Mouse (Mus musculus) central nervous system, embryonic 18 days (tissue): ENCODE results near the gene Nek8. TPM values are rescaled to one million over a fixed set of nuclear protein-coding genes. Genes with fewer than 3 reads are reported as not detected.

Experiments used
- polyA plus RNA-seq: library from polyadenylated mRNA; depleted of rRNA; stranded (reverse); fragments of >200 nt; gene quantifications from 2 replicates; pipeline ENCODE4 v1.2.3, GENCODE M21; 2012; rRNA removed

The Nek8 gene
- polyA plus RNA-seq = 9.7 and 10.5 TPM in 2 replicates

DNA sequence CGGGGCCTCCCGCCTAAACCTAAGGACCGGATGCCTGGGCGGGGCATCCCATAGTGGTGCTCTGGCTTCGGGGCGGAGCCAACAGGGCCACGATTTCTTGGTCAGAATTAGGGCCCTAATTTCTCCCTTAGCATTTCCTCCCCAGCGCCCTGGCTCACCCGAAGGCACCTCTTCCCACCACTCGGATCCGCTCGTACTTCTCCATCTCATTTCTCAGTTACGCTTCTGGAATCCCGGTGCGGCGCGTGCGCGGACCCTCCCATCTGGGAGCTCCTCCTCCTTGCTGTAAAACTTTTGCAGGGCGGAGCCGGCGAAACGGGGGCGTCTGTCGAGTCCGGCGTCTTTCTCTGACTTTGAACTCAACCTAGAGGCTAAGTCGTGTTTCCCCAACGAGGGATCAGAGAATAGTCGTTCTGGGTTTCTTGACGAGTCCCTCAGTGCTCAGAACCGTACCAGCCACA lies at the start of gene Nek8, which contains the start of gene Tlcd1:
Gene Nek8, minus strand, starts transcription at position 274 of the 461 bp plus-strand sequence.
Gene Tlcd1, plus strand, starts transcription at position 310 of the 461 bp plus-strand sequence.

DNA sequence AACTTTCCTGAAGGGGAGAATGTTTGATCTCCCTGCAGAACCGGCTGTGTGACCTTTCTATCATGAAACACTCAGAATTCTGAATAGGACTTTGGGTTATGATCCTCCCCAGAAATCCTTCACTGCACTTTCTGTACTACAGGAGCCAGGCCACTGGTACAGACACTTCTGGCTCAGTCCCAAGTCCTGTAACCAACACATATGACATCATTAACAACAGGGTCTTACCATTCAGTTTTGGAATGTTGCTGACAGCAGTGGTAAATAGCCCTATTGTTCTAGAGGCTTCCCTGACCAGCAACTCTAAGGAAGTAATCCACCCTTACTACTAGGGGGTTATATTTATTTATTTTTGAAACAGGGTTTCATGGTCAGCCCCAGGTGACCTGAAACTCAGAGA lies 16.6 kb upstream of the Nek8 start, which contains the start of gene Proca1:
Gene Proca1, plus strand, starts transcription at position 280 of the 400 bp plus-strand sequence.

DNA sequence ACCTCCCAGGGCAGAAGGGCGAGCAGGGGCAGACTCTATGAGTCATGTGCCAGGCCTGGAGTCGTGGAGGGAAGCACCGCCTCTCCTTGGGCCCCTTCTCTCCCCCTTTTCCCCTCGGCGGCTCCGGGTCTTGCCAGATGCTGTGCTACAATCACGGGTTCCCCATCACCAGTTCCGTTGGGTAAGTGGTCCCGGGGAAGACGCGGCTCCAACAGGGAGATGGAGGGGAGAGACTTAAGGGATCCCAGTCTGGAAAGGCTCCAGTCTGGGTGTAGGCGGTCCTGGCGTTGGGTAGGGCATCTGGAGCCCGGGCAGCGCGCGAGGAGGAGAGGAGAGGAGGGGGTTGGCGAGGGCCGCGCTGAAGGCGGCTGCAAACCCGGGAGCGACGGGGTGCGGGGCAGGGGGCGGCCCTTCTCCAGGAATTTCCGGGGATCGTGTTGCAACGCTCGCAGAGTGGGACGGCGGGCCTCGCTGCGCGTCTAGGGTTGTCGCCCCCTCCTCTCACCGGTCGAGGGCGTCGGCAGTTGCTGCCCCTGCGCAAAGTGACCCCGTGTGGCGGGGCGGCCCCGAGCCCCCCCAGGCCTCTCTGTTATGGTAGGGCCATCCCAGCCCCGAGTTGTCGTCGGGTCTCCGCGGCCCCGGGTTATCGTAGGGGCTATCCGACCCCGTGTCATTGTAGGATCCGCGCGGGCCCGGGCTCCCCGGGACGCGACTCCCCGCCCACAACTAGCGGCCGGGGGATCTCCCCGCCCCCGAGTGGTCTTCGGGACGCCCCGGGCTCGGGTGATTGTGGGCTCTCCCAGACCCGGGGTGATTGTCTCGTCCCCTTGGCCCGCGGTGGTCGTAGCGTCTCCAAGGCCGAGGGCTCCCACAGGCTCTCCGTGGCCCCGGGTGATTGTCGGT lies 12.1 kb upstream of the Nek8 start, which contains the start of gene Rab34:
Gene Rab34, plus strand, starts transcription at position 100 of the 903 bp plus-strand sequence.

DNA sequence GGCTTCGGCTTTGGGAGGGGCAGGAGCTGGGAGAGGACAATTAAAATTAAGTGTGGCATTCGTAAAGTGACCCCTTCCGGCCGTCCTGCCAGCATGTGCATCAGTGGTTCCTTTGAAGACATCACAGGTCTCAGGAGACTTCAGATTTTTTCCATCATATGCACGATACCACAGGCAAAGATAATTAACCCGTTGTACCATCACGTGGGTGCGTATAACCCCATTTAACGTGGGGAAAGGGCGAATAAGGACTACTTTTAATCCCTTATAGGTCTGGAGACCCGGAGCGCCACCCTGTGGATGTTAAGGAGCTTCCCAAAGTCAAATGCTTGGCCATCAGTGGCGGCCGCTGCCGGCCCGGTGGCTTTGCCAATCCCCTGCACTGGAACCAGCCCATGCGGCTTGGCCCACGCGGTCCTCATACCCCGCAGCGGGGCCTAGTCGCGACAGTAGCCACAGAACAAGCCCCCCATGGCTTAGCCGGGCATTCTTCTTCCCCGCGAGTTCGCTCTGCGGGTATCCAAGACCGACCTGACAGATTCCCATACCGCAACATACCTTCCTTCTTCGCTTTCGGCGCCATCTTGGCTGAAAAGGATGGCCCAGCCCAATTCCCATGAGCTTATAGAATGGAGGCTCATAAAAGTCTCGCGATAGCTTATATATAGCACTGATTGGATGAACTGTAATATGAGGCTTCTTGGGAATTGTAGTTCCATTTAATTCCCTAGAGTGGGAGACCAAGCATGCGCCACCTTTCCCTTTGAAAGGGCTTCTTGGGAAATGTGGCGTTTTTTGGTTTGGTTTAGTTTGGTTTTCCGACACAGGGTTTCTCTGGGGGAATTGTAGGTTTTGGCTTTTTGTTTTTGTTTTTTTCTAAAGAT lies 6.7 kb upstream of the Nek8 start, which contains the start of gene Rpl23a:
Gene Rpl23a, minus strand, starts transcription at position 624 of the 884 bp plus-strand sequence.

DNA sequence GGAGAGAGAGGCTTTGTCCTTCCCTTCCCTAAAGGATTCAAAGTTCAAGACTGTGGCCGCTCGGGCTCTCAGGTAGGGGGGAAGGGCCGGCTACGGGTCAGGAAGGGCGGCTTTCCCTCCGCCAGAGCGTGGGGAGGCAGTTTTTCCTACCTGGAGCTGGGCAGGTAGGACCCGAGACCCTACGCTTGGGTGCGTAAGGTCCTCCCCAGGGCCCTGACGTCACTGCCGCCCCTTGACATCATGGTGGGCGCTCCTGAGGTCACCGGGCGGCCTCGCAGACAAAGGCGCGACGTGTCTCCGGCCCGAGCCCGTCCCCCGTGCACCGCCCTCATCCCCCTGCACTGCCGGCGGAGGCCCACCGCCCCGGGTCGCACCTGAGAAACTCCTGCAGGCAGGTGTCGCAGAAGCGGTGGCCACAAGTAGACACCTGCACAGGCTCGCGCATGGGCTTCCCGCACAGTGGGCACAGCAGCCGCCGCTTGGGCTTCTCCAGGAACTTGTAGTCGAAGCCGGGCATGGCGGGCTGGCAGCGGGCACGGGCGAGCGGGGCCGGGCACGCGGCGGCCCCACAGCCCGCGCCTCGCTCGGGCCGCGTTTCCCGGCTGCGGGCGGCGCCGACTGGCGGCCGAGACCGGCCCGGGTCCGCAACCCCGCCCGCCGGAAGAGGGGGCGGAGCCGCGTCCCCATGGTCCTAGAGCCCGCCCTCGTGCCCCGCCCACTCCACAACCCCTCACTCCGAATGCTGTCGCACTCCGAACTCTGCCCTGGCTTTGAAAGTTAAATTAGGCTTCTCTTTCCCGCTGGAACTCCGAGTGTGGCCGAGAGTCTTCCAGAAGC lies 11.3 kb downstream of the Nek8 start, which contains the start of gene Traf4:
Gene Traf4, minus strand, starts transcription at position 666 of the 837 bp plus-strand sequence.

Other genes starting within 250 kb of the Nek8 start
- gene Sez6, start 245.9 kb downstream of the Nek8 start, polyA plus RNA-seq = 138 and 161 TPM in 2 replicates
- gene Phf12, start 193.9 kb downstream of the Nek8 start, polyA plus RNA-seq = 48.9 and 50.9 TPM in 2 replicates
- gene Dhrs13, start 144.4 kb downstream of the Nek8 start, polyA plus RNA-seq = 33.6 and 35.9 TPM in 2 replicates
- 123 TPM in 2 replicates for gene Flot2, start 138.7 kb downstream of the Nek8 start, polyA plus RNA-seq
- 29.6 and 30.0 TPM in 2 replicates for gene Eral1, start 96.3 kb downstream of the Nek8 start, polyA plus RNA-seq
- gene Fam222b, start 82.0 kb downstream of the Nek8 start, polyA plus RNA-seq = 13.8 and 15.8 TPM in 2 replicates
- 141 and 143 TPM in 2 replicates for gene Traf4, start 11.1 kb downstream of the Nek8 start, polyA plus RNA-seq
- gene Tlcd1, start within 50 bp of the Nek8 start, polyA plus RNA-seq = 25.7 and 26.5 TPM in 2 replicates
- gene Rpl23a, start 6.9 kb upstream of the Nek8 start, polyA plus RNA-seq = 2,315 and 2,382 TPM in 2 replicates
- 96.9 and 97.7 TPM in 2 replicates for gene Rab34, start 11.8 kb upstream of the Nek8 start, polyA plus RNA-seq
- gene Proca1, start 16.7 kb upstream of the Nek8 start, polyA plus RNA-seq = 1.9 and 2.1 TPM in 2 replicates
- gene Sdf2, start 69.1 kb upstream of the Nek8 start, polyA plus RNA-seq = 126 and 141 TPM in 2 replicates
- gene Supt6, start 69.3 kb upstream of the Nek8 start, polyA plus RNA-seq = 18.7 and 22.1 TPM in 2 replicates
- gene 2610507B11Rik, start 85.1 kb upstream of the Nek8 start, polyA plus RNA-seq = 57.1 and 65.9 TPM in 2 replicates
- 0.26 and 0.44 TPM in 2 replicates for gene BC030499, start 114.2 kb upstream of the Nek8 start, polyA plus RNA-seq
- gene Spag5, start 124.9 kb upstream of the Nek8 start, polyA plus RNA-seq = 12.0 and 13.5 TPM in 2 replicates
- gene Aldoc, start 146.3 kb upstream of the Nek8 start, polyA plus RNA-seq = 166 and 179 TPM in 2 replicates
- 56.9 and 57.1 TPM in 2 replicates for gene Pigs, start 151.7 kb upstream of the Nek8 start, polyA plus RNA-seq
- 138 and 147 TPM in 2 replicates for gene Unc119, start 166.8 kb upstream of the Nek8 start, polyA plus RNA-seq
- not detected in 2 replicates for gene Foxn1, start 209.9 kb upstream of the Nek8 start, polyA plus RNA-seq
- gene Slc13a2, start 245.5 kb upstream of the Nek8 start, polyA plus RNA-seq = not detected in 2 replicates